Mouse (Mus musculus) heart, embryonic 16.5 days (tissue): Measurements from ENCODE around the gene Spdye4c. TPM values are rescaled to one million over a fixed set of nuclear protein-coding genes. Genes with fewer than 3 reads are reported as not detected.

Experiments
- ATAC-seq: fragments of 200-750 bp; cut with Nextera tagmentation; replicated peaks from 2 replicates; pipeline ENCODE4 v1.8.0; 2017; ENCODE audit warnings: moderate number of reproducible peaks; ENCODE audit not compliant: insufficient read depth, low FRiP score; ENCODE audit errors: extremely low read depth
- H3K27ac ChIP-seq: fragments of 300-500 bp; sonication (generic); 2 replicates; pipeline ENCODE4 v1.5.1; 2014; ENCODE audit warnings: mild to moderate bottlenecking, low read length, control low read depth, moderate library complexity
- H3K27me3 ChIP-seq: fragments of 300-500 bp; sonication (generic); 2 replicates; pipeline ENCODE4 v1.6.1; 2014; ENCODE audit warnings: low read length, mixed read lengths; ENCODE audit not compliant: control insufficient read depth, insufficient read depth
- H3K36me3 ChIP-seq: fragments of 300-500 bp; sonication (generic); 2 replicates; pipeline ENCODE4 v1.6.1; 2014; ENCODE audit not compliant: control insufficient read depth, insufficient read depth
- H3K4me1 ChIP-seq: fragments of 300-500 bp; sonication (generic); 2 replicates; pipeline ENCODE4 v1.6.1; 2014; ENCODE audit warnings: low read length, mixed read lengths; ENCODE audit not compliant: control insufficient read depth, insufficient read depth
- H3K4me2 ChIP-seq: fragments of 300-500 bp; sonication (generic); 2 replicates; pipeline ENCODE4 v1.6.1; 2014; ENCODE audit warnings: low read depth, mild to moderate bottlenecking, control low read depth, low read length
- H3K4me3 ChIP-seq: fragments of 300-500 bp; sonication (generic); 2 replicates; pipeline ENCODE4 v1.5.1; 2014; ENCODE audit warnings: mild to moderate bottlenecking, control low read depth, low read length
- H3K9ac ChIP-seq: fragments of 300-500 bp; sonication (generic); 2 replicates; pipeline ENCODE4 v1.6.1; 2014; ENCODE audit warnings: low read length, control low read depth
- H3K9me3 ChIP-seq: fragments of 300-500 bp; sonication (generic); replicated peaks from 2 replicates; pipeline ENCODE4 v1.6.1; 2016; ENCODE audit warnings: low read length; ENCODE audit not compliant: control insufficient read depth
- WGBS: fragments of 180-500 bp; shearing (Covaris S2); extraction: QIAGEN DNeasy Blood & Tissue Kit; methylation state at CpG from one replicate; pipeline ENCODE4 v1.1.7; 2014; 5-methylcytosine and 5-hydroxymethylcytosine counted together
- polyA plus RNA-seq: library from polyadenylated mRNA; unstranded; fragments of >200 nt; fragmentation: Nextera tagmentation; extraction: Ambion mirVana; gene quantifications from 2 replicates; pipeline ENCODE4 v1.2.1, GENCODE M21; 2015

The Spdye4c gene
- not detected in 2 replicates for polyA plus RNA-seq

GRCm38 (mm10) chr2:128590909-128591308 lies at the start of gene Spdye4c:
Spdye4c (plus strand) TSS chr2:128591209.
- H3K9me3 ChIP-seq = no peaks in the 10 kb centered on the region
- no peak within 1 kb of the TSS for H3K9ac ChIP-seq
- WGBS = 90% methylated on average over 3 of the region's 3 CpGs
- no peak for ATAC-seq
- H3K27ac ChIP-seq = no peak within 1 kb of the TSS
- H3K27me3 ChIP-seq = no peaks in the 10 kb centered on the region
- H3K4me1 ChIP-seq = no peaks in the 10 kb centered on the region
- H3K36me3 ChIP-seq = no peaks in the 10 kb centered on the region
- no peak within 1 kb of the TSS for H3K4me3 ChIP-seq
- no peak within 1 kb of the TSS for H3K4me2 ChIP-seq

- Histone ChIP-seq H3K9me3 (peaks cover 5% of the 10 kb centered on the region; the same call in 1 of the 2 replicates), H3K4me2 (no peak overlapping the region), H3K36me3 (no peaks in the 10 kb centered on the region), H3K4me1 (no peaks in the 10 kb centered on the region), H3K4me3 (no peak overlapping the region), H3K27ac (no peak overlapping the region), H3K9ac (no peak overlapping the region), H3K27me3 (no peaks in the 10 kb centered on the region)
- ATAC-seq = no peak
- 77% methylated on average over 8 of the region's 8 CpGs for WGBS
Measured at GRCm38 (mm10) chr2:128543495-128543894, 47.5 kb upstream of the Spdye4c start.

DNA sequence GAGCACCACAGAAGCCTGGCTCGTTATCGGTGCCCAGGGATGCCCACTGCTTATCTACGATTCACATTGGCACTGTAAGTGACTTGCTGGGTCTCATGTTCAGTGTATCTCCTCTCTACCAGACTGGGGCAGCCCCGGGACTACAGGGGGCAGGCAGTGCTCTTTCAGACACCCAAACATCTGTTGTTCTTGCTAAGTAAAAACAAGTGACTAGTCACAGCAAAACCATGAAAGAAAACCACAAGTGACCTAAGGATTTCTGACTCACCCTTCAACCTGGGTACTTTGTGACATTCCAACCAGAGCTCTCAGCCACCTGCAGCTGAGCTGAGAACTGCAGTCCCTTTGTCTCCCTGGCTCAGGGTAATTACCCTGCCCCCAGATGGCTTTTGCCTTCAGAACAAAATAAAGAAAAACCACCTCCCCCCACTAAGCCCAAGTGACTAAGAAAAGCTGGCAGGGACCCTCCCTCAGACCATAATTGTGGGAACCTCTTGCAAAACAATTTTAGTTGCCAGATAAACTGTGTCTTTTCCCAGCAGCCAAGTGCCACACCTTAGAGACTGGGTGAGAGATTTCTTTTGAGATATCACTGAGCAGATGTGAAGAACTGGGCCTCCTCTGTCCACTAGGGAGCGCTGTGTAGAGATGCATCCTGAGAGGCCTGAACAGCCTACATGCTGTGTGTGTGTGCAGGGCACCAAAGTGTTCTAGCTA lies 46.4 kb upstream of the Spdye4c start:
- Histone ChIP-seq H3K36me3 (no peaks in the 10 kb centered on the region), H3K27ac (no peak overlapping the region), H3K27me3 (no peaks in the 10 kb centered on the region), H3K9ac (no peak overlapping the region), H3K4me3 (no peak overlapping the region), H3K9me3 (peaks cover 5% of the 10 kb centered on the region; the same call in 1 of the 2 replicates), H3K4me2 (no peak overlapping the region), H3K4me1 (peaks cover 3% of the 10 kb centered on the region)
- WGBS = 61% methylated on average over 5 of the region's 5 CpGs
- ATAC-seq = no peak

DNA sequence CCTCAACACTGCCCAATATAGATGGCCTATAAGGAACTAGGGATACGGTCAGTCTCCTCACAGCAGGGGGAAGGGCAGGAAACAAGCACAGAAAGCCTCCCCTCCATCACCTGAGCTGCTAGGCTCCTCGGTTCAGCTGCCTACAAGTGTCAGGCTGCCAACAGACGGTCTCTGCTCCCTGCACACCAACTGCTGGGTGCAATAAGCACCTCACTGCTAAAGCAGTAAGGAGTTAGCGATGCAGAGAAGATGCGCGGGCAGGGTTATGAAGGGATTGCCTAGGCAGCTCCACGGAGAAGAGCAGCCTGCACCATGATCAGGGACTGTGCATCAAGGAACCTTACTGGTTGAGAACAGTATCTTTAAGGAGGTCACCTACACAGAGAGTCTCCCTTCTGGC lies 45.6 kb upstream of the Spdye4c start:
- Histone ChIP-seq H3K4me2 (no peak overlapping the region), H3K27me3 (no peaks in the 10 kb centered on the region), H3K9ac (no peak overlapping the region), H3K4me1 (peaks cover 12% of the 10 kb centered on the region), H3K36me3 (no peaks in the 10 kb centered on the region), H3K9me3 (peaks cover 1% of the 10 kb centered on the region; the same call in 1 of the 2 replicates), H3K4me3 (no peak overlapping the region), H3K27ac (no peak overlapping the region)
- ATAC-seq = no peak
- WGBS = 87% methylated on average over 7 of the region's 7 CpGs

DNA sequence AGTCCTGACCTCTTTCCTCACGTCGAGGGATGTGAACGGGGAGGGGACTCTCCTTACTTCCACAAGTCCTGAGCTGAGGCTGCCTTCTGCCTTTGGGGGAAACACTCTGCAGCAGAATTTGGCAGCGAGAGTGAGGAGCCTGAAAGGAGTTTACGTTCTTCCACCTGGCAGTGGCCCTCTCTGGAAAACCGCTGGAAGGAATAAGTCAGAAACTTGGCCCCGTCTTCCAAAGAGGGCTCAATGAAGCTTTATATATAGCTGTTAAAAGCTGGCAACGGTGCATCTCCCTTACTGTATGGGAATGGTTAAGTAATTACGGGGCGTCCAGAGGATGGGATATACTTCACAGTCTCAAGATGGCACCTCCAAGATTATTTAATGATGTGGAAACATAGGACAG lies 43.9 kb upstream of the Spdye4c start:
- WGBS = 69% methylated on average over 10 of the region's 10 CpGs
- no peak for ATAC-seq
- H3K4me2 ChIP-seq = no peak overlapping the region

DNA sequence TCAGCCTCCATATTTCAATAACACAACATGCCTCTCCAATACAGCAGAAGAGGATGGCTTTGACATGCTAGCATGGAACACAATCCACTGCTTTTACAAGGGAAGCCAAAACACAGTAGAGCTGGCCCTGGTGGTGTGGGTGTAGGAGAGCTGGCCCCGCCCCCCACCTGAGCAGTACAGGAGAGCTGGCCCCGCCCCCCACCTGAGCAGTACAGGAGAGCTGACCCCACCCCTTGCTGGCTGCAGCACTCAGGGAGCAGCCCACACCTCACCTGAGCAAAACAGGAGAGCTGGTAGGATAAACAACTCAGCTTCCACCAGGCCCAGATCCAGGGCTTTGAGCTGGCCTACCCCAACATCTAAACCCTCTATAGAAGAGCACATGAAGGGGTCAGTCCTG lies 42.7 kb upstream of the Spdye4c start:
- whole genome bisulfite sequencing = 68% methylated on average over 2 of the region's 2 CpGs
- Histone ChIP-seq H3K27me3 (no peaks in the 10 kb centered on the region), H3K4me2 (no peak overlapping the region), H3K36me3 (no peaks in the 10 kb centered on the region), H3K9me3 (no peaks in the 10 kb centered on the region; the same call in 1 of the 2 replicates), H3K27ac (no peak overlapping the region), H3K4me1 (peaks cover 12% of the 10 kb centered on the region), H3K4me3 (no peak overlapping the region), H3K9ac (no peak overlapping the region)
- no peak for ATAC-seq

More for the DNA sequence above, 43.9 kb upstream of the Spdye4c start:
- no peaks in the 10 kb centered on the region for H3K36me3 ChIP-seq
- H3K9ac ChIP-seq = no peak overlapping the region
- H3K27me3 ChIP-seq = no peaks in the 10 kb centered on the region
- H3K27ac ChIP-seq = no peak overlapping the region
- H3K4me3 ChIP-seq = no peak overlapping the region
- H3K4me1 ChIP-seq = peaks cover 12% of the 10 kb centered on the region
- H3K9me3 ChIP-seq = no peaks in the 10 kb centered on the region; the same call in 1 of the 2 replicates

DNA sequence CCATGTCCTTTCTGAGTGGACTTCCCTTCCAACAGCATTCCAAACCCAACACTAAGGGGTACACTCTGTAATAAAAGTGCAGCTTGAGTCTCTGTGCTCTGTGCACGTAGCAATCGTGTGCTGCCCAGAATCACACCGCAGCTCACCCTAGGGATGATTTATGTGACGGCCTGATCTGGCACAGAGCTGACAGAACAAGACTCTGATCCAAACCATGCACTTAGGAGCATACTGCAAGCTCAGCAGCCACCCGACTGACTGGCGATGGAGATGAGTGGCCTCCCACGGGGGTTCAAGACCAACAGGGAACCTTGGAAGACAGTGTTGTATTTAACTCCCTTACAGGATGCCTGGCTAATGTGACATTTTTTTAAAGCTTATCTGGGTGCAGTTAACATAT lies 41.4 kb upstream of the Spdye4c start:
- Histone ChIP-seq H3K4me3 (no peak overlapping the region), H3K27ac (peak overlapping the region; percentile 44), H3K4me1 (peaks cover 12% of the 10 kb centered on the region), H3K36me3 (no peaks in the 10 kb centered on the region), H3K9ac (no peak overlapping the region), H3K27me3 (no peaks in the 10 kb centered on the region), H3K4me2 (peak overlapping the region; percentile 14; the same call in 1 of the 2 replicates), H3K9me3 (no peaks in the 10 kb centered on the region; the same call in 1 of the 2 replicates)
- ATAC-seq = peak; percentile 85
- WGBS = 21% methylated on average over 7 of the region's 7 CpGs

DNA sequence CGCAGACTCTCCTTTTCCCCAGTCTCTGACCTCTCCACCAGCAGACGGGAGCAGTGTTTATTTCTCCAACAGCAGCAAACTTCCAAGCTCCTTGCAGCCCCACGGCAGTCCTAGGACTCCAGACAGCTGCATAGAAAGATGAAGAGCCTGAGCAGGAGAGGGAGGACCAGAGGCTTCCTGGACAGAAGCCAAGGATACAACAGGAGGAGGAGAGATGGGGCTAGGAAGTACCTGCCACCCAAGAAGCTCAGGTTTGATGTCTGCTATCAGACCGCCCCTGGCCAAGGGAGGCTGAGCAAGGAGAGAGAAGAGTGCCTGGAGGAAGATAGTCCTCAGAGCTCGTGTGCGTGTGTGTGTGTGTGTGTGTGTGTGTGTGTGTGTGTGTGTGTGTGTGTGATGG lies 41.0 kb upstream of the Spdye4c start:
- WGBS = 24% methylated on average over 5 of the region's 6 CpGs
- H3K27me3 ChIP-seq = no peaks in the 10 kb centered on the region

GRCm38 (mm10) chr2:128552080-128552791 lies 38.8 kb upstream of the Spdye4c start:
- Histone ChIP-seq H3K4me1 (peaks cover 12% of the 10 kb centered on the region), H3K9ac (no peak overlapping the region), H3K4me2 (no peak overlapping the region), H3K27me3 (no peaks in the 10 kb centered on the region), H3K27ac (no peak overlapping the region), H3K36me3 (no peaks in the 10 kb centered on the region), H3K9me3 (no peaks in the 10 kb centered on the region), H3K4me3 (no peak overlapping the region)
- 71% methylated on average over 8 of the region's 8 CpGs for WGBS
- no peak for ATAC-seq

More for the DNA sequence above, 41.0 kb upstream of the Spdye4c start:
- no peak overlapping the region for H3K9ac ChIP-seq
- no peaks in the 10 kb centered on the region; the same call in 1 of the 2 replicates for H3K9me3 ChIP-seq
- H3K27ac ChIP-seq = peak overlapping the region; percentile 44
- ATAC-seq = no peak
- peaks cover 12% of the 10 kb centered on the region for H3K4me1 ChIP-seq
- H3K36me3 ChIP-seq = no peaks in the 10 kb centered on the region
- peak overlapping the region; percentile 14; the same call in 1 of the 2 replicates for H3K4me2 ChIP-seq
- no peak overlapping the region for H3K4me3 ChIP-seq
